Mouse (Mus musculus): ENCODE measurements around the gene Amz2.

GRCm38 (mm10) chr11:109377477-109377876 lies 48.3 kb upstream of the Amz2 start:
- TF ChIP-seq CTCF (IDR thresholded peaks at IDR 0.05) (no peak), EP300 (IDR thresholded peaks at IDR 0.05) (no peak)
